Mouse (Mus musculus) frontal cortex, postnatal 25 days (tissue): ENCODE results near the gene Erbb2.

Experiments
- DNase-seq, 2 experiments: peaks; one replicate each; pipeline ENCODE4 v3.0.0; 2022; ENCODE audit warnings: low spot score in 2 of 2

Erbb2 gene

GRCm38 (mm10) chr11:98481231-98481630 is 69.0 kb downstream of the Erbb2 start:
- DNase-seq = no peak

GRCm38 (mm10) chr11:98482067-98482466 is 69.8 kb downstream of the Erbb2 start:
- DNase-seq = no peak

- no peak for DNase-seq
These were observed 73.5 kb downstream of the Erbb2 start for GRCm38 (mm10) chr11:98485749-98486148.
